Mouse (Mus musculus) adrenal gland, adult 18-20 months (tissue): Measurements from ENCODE around the gene Nkx2-3. TPM values are rescaled to one million over a fixed set of nuclear protein-coding genes. Genes with fewer than 3 reads are reported as not detected.

Source experiments
- DNase-seq, 2 experiments: peaks; one replicate each; pipeline ENCODE4 v3.0.0; 2021 to 2022; ENCODE audit warnings: low spot score in 2 of 2
- total RNA-seq, 2 experiments: library from RNA; stranded (reverse); gene quantifications; 1 replicate in 1 of 2; 2 replicates in 1 of 2; pipeline ENCODE4 v1.2.3; 2021

Gene Nkx2-3
- total RNA-seq, 2 experiments from 2014 or later = not detected

DNA sequence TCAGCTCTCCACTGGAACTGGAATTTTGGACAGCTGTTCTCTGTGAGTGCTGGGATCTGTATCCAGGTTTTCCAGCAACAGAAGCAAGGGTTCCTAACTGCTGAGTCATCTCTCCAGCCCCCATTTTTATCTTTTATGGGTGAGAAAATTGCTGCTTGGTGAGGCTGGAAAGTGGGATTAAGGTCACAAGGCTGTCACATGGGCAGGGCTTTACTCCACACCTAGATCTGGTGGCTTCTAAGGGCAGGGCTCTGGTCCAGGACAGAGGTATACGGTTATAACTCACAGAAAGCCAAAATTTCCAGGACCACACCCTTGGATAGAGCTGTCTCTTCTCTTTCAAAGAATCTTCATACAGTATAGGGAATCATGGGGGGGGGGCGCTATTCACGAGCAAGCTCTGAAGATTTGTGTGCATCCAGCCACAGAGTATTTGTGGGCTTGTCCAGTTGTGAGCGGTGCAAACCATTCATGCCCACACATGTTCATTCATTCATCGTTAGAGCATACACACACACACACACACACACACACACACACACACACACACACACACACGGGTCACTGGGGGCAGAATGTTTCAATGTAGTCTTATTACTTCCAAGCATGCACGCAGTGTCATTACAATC is 7.5 kb upstream of the Nkx2-3 start:
- no peak for DNase-seq

DNA sequence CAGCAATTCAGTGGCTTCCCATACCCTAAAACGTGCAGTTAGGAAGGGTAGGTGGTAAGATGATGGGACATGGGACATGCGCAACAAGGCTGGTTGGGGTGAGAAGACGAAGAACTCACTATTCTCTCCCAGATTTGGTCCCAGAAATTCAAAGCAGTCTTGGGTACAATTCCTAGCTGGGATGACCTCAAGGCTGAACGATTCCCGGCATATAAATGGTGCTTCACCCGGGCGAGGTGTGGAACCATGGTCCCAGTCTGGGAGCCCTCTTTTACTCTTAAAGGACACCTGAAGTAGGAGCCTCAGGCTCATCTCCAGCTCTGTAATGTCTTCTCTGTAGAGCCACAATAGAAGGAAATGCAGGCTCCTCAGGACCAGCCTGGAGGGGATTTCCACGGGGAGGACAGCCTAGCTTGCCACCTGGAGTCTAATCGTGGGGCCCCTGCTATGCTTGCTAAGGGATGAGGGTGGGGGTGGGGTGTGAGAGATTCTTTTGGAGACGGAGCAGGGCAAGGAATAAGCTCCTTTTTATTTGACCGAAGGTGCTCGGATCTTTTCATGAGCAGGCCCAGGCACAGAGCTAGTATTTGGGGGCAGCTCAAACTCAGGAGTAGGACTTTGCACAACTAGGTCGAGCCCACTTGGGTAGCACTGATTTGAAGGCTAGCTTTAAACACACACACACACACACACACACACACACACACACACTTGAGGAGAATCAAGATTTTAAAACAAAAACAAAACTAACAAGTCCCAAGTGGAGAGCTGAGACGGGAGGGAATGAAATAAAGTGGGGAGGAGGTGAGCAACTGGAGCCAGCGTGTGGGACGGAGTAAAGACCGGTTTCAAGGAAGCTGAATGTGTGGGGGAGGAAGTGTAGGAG is 6.2 kb upstream of the Nkx2-3 start:
- DNase-seq = no peak

GRCm38 (mm10) chr19:43606552-43607530 is 5.3 kb upstream of the Nkx2-3 start:
- DNase-seq = no peak

GRCm38 (mm10) chr19:43607842-43608680 is 4.1 kb upstream of the Nkx2-3 start:
- no peak for DNase-seq

DNA sequence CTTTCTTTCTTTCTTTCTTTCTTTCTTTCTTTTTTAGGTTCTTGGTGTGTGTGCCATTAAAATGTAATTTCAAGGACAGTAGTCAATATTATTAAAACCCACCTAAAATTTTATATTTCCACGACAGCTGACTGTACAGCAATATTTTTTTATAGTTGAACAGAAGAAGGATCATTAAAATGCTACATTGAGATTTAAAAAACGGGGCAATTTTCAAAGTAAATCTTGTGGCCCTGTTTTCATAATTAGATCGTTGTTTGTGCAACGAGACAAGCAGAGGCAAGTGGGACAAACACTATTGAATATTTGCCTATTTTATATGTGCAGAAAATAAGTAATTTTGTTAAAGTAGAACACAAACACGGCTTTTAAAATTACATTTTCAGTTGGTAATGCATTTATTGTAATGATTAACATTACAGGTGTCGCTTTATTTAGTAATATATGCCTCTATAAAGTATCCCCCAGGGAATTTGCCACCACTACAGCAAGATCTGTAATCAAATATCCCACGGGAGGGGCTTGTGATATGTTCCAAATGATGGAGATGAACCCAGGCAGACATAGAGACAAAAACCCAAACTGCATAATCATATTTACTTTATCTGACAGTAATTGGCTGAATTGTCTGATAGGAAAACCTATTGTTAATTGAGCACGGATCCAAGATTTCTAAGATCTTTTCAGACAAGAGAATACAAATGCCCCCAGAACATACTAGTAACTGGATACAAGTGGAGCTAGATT is 3.2 kb upstream of the Nkx2-3 start:
- no peak for DNase-seq

- DNase-seq = no peak
Observed at GRCm38 (mm10) chr19:43609458-43610330, 2.4 kb upstream of the Nkx2-3 start.

DNA sequence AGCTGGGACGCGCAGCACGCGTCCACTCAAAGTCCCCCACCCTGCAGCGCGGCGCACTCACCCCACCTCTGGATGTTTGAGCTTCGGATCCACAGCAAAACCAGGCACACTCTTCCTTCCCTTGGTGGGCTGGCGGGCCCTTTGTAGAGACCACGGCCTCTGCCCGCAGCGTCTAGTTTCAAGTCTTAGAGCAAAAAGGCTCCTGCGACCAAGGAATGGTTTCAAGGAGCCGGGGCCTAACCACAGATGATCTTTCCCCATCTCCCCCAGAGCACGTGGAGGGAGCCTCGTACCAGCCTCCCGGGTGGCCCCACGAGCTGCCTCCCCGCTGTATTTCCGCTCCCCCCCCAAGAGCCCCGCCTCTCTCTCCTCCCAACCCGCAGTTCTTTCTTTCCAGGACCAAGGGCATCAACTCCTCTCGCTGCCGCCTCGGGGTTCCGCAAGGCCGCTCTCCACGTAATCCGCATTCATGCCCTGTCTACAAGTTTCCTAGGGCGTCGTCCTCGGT is 1.7 kb upstream of the Nkx2-3 start:
- no peak for DNase-seq

DNA sequence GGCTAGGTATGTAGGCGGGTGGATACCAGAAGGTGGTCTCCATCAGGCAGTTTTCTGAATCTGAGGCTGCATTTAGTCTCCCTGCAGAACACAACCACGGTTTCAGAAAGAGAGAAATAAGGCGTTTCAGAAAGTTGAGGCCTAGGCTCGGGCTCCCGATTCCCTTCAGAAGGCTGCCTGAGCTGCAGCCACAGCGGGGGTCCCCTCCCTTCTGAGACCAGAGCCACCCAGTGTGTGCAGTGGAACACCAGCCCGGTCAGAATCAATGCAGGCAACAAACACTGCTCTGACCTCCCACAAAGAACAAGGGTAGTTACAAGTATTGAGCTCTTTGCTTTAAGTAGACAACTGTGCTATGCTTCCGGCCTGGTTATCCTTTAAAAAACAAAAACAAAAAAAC is 1.0 kb upstream of the Nkx2-3 start:
- no peak for DNase-seq

DNA sequence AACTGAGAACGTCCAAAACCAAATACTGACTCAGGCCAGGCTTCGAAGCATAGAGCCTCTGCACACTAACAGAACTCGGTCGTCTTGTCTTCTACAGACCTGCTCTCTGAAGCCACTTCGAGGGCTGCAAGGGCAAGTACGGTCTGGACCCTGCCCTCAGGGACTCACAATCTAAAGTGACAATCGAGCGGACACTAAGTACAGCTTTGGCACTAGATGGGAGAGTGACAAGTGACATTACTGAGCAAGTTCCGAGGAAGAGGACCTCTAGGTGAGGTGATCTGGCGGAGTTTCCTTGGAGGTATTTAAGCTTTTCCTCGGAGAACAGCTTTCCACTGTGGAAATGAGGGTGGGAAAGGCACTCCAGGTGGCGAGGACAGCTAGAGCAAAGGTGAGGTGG is 564 bp upstream of the Nkx2-3 start:
- DNase-seq = no peak

DNA sequence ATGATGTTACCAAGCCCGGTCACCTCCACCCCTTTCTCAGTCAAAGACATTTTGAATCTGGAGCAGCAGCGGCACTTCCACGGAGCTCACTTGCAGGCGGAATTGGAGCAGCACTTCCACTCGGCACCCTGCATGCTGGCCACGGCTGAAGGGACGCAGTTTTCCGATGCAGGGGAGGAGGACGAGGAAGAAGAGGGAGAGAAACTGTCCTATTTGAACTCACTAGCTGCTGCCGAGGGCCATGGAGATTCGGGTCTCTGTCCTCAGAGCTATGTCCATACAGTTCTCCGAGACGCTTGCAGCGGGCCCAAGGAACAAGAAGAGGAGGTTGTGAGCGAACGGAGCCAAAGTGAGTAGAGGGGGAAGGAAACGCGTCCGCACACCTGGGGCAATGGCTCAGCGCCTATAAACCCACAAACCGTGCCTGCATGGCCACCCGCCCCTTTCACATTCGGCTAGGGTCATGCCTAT is 411 bp downstream of the Nkx2-3 start:
- no peak for DNase-seq

- DNase-seq = no peak
Observed at GRCm38 (mm10) chr19:43613293-43614130, 1.4 kb downstream of the Nkx2-3 start.

DNA sequence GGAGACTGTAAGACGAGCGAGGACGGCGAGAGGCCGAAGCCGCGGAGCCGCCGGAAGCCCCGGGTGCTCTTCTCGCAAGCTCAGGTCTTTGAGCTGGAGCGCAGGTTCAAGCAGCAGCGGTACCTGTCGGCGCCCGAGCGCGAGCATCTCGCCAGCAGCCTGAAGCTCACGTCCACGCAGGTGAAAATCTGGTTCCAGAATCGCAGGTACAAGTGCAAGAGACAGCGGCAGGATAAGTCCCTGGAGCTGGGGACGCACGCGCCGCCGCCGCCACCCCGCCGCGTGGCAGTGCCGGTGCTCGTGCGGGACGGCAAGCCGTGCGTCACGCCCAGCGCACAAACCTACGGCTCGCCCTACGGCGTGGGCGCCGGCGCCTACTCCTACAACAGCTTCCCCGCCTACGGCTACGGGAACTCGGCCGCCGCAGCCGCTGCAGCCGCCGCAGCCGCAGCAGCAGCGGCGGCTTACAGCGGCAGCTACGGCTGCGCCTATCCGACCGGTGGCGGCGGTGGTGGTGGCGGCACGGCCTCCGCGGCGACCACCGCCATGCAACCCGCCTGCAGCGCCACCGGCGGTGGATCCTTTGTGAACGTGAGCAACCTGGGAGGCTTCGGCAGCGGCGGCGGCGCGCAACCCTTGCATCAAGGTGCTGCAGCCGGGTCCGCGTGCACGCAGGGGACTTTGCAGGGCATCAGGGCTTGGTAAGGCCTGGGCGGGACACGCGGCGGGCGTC is 2.4 kb downstream of the Nkx2-3 start:
- no peak for DNase-seq

DNA sequence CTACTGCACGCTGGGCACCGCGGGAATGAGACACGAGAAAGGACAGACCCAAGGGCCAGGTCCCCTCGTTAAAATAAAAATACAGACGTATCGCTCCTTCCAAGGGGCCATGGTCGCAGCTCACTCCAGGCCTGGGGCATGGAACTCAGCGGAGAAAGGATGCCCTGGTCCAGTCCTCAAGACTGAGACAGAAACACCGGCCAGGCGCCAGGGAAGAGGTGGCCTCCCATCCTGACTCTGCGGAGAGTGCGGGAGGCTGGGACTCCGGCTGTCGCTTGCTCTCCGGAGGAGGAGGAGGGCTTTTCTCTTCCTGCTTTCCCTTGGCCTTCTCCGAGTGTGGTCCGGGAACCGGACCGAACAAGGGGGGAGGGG is 2.9 kb downstream of the Nkx2-3 start:
- DNase-seq = no peak

DNA sequence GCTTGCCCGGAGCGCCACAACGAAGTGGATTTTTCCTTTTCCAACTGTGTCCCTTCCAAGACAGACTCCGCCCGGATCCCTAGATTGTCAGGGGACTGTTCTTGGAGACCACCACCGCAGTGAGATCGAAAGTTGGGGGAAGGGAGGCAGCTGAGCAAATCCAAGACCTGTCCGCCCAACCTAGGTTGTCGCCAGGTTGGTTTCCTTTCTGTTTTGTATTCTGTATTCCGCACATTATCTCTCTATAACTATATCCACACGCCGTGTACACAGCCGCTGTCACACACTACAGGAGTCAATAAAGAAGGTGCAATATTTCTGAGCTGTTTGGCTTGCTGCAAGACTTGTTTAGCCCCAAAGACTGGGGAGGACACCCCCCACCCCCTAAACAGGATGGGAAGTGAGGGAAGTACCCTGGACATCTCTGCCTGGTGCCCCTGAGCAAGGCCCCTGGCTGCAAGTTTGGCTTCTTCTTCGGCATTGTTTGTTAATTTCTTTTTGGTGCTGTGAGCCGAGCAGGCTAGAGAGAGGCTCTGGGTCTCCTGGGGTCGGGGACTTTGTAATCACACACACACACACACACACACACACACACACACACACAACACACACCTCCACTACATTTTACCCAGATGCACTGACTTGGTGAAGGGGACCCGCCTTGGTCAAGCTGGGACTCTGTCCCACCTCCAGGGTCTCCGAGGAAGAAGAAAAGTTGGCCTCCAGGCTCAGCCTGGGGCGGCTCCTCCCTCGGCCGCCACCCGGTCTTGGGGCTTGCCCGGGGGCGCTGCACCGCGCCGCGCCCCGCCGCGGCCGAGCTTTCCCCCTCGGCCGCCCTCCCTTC is 3.7 kb downstream of the Nkx2-3 start:
- DNase-seq = no peak

DNA sequence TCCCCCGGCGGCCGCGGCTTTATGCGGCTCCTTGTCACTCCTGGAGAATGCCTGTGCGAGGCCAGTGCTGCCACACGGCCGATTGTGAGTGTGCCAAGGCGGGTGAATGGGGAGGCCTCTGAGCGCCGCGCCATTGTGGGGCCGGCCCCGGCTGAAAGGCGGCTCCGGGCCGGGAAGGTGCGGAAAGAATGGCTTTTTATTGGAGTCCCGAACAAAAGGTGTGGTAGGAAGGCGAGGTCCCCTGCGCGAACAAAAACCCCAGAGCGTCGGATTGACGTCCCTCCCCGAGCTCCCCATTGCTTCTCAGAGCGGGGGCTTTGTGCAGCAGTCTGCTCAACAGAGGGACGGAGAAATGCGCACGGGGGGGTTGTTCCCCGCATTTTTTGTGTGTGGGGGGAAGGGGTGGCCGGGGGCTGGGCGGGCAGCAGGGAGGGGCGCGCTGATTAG is 4.3 kb downstream of the Nkx2-3 start:
- DNase-seq = no peak

DNA sequence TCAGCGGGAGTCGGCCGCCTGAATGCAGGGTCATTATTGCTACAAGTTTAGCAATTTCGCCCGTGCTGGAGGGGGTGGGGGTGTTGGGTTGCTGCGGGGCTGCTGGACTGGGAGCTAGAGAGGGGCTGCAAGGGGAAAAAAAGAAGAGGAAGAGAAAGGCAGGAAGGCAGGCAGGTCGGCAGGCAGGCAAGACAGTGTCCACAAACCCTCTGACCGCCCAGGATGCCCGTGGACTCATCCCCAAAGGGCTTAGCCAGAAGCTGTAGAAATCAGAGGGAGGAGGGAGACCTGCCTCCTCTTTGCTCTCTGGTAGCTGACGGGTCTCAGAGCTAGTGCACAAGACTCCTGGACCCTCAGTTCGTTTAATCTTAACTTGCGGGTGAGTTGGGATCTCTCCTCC is 4.8 kb downstream of the Nkx2-3 start:
- no peak for DNase-seq
